Mouse (Mus musculus) stomach, adult 2 months (tissue): ENCODE data around the gene Heatr4. TPM values are rescaled to one million over a fixed set of nuclear protein-coding genes. Genes with fewer than 3 reads are reported as not detected.

Source experiments
- polyA plus RNA-seq: library from polyadenylated mRNA; depleted of rRNA; stranded (reverse); fragments of >200 nt; gene quantifications from 2 replicates; pipeline ENCODE4 v1.2.3, GENCODE M21; 2012; rRNA removed

The Heatr4 gene
- not detected in 2 replicates for polyA plus RNA-seq

GRCm38 (mm10) chr12:83984752-83985151, at the start of gene Heatr4:
Heatr4 (minus strand) TSS chr12:83984852.

GRCm38 (mm10) chr12:84009171-84009965, 24.7 kb upstream of the Heatr4 start, which contains the start of gene Acot1:
Acot1 (plus strand) TSS chr12:84009490.

GRCm38 (mm10) chr12:83987583-83988441, 3.2 kb upstream of the Heatr4 start, which contains the start of gene Acot2:
Acot2 (plus strand) TSS chr12:83987861.

GRCm38 (mm10) chr12:83950493-83950839, 34.2 kb downstream of the Heatr4 start, which contains the start of gene Riox1:
Riox1 (plus strand) TSS chr12:83950608.

GRCm38 (mm10) chr12:83921535-83922381, 62.9 kb downstream of the Heatr4 start, which contains the start of gene Numb:
Numb (minus strand) TSS chr12:83921934.

Other genes with a start within 250 kb of the Heatr4 start
- 1.3 and 1.7 TPM in 2 replicates for gene Papln, start 221.2 kb downstream of the Heatr4 start, polyA plus RNA-seq
- gene Numb, start 62.9 kb downstream of the Heatr4 start, polyA plus RNA-seq: 32.1 and 32.7 TPM in 2 replicates
- 6.8 and 14.5 TPM in 2 replicates for gene Riox1, start 34.2 kb downstream of the Heatr4 start, polyA plus RNA-seq
- gene Acot2, start 3.0 kb upstream of the Heatr4 start, polyA plus RNA-seq: 5.4 and 9.0 TPM in 2 replicates
- 20.7 and 42.3 TPM in 2 replicates for gene Acot1, start 24.6 kb upstream of the Heatr4 start, polyA plus RNA-seq
- gene Acot4, start 53.5 kb upstream of the Heatr4 start, polyA plus RNA-seq: 0.97 and 1.2 TPM in 2 replicates
- gene Gm49366, start 54.1 kb upstream of the Heatr4 start, polyA plus RNA-seq: not detected in 2 replicates
- gene Acot3, start 67.3 kb upstream of the Heatr4 start, polyA plus RNA-seq: 0.04 TPM in 1 of 2 replicates, not detected in the other
- gene Acot5, start 84.5 kb upstream of the Heatr4 start, polyA plus RNA-seq: not detected in 2 replicates
- 0.66 and 0.81 TPM in 2 replicates for gene Acot6, start 115.8 kb upstream of the Heatr4 start, polyA plus RNA-seq
- gene Dnal1, start 129.5 kb upstream of the Heatr4 start, polyA plus RNA-seq: 0.29 and 0.90 TPM in 2 replicates
- 0.19 TPM in 1 of 2 replicates, not detected in the other for gene Pnma1, start 163.6 kb upstream of the Heatr4 start, polyA plus RNA-seq
- 4.8 and 5.7 TPM in 2 replicates for gene Elmsan1, start 234.0 kb upstream of the Heatr4 start, polyA plus RNA-seq